ENCODE assay signal across 13 mouse cellular contexts in genomic region chr10:63128256-63128655, GRCm38 (mm10). TPM values are rescaled to one million over a fixed set of nuclear protein-coding genes. Genes with fewer than 3 reads are reported as not detected.
DNase-seq lines count a peak whose midpoint lies in the region; ATAC-seq and TF ChIP-seq lines count a peak whose summit lies in the region.
"Had no signal": no experiment of that assay in that cellular context is flagged by ENCODE, and none has a peak within 500 bp of the region (broad histone marks: within the 10 kb centered on the region; RNA-seq: fewer than 3 reads in every experiment).

No protein-coding gene starts in this region.

- DNase-seq in left cerebral cortex, adult 11 months (ENCODE audit: low spot score): peak; percentile 45
- no peak for DNase-seq in left cerebral cortex, postnatal 4 days
- peak; percentile 35 for DNase-seq in adrenal gland, postnatal 25 days
- peak; percentile 72 for DNase-seq in heart, embryonic 10.5 days (ENCODE audit: low spot score)
- no peak for DNase-seq in testis, postnatal 14 days (ENCODE audit: low spot score)
- no peak for DNase-seq in hindbrain, embryonic 11.5 days (ENCODE audit: low spot score)
- DNase-seq: cerebellum, adult 9-11 months; thymus, postnatal 14 days had no signal

- no peak overlapping the region for H3K9ac ChIP-seq in hindbrain, embryonic 11.5 days (ENCODE audit: low read depth, low read length)
- H3K9ac ChIP-seq: limb, embryonic 15.5 days; midbrain, embryonic 13.5 days had no signal

- intact Hi-C loops in left cerebral cortex, postnatal 4 days (cut with DNase I): no loop called here

- H3K27me3 ChIP-seq in heart, embryonic 10.5 days (ENCODE audit: insufficient read depth, poor library complexity, severe bottlenecking): no peaks in the 10 kb centered on the region
- no peaks in the 10 kb centered on the region for H3K27me3 ChIP-seq in myocyte (ENCODE audit: control insufficient read depth, insufficient read depth, insufficient read length)
- no peaks in the 10 kb centered on the region for H3K27me3 ChIP-seq in hindbrain, embryonic 11.5 days (ENCODE audit: control insufficient read depth, insufficient read depth, low read length)
- H3K27me3 ChIP-seq: limb, embryonic 15.5 days; midbrain, embryonic 13.5 days had no signal

- H3K36me3 ChIP-seq in heart, embryonic 10.5 days: no peaks in the 10 kb centered on the region
- no peaks in the 10 kb centered on the region for H3K36me3 ChIP-seq in myocyte (ENCODE audit: control insufficient read depth, insufficient read depth)
- no peaks in the 10 kb centered on the region for H3K36me3 ChIP-seq in hindbrain, embryonic 11.5 days (ENCODE audit: control insufficient read depth, insufficient read depth, low read length)
- H3K36me3 ChIP-seq: limb, embryonic 15.5 days; midbrain, embryonic 13.5 days had no signal

- H3ac ChIP-seq in myocyte (ENCODE audit: control insufficient read depth, insufficient read length): no peak overlapping the region

- ATAC-seq in hindbrain, embryonic 11.5 days (ENCODE audit: low FRiP score): no peak
- ATAC-seq: midbrain, embryonic 13.5 days had no signal

- peak overlapping the region; percentile 58 for H3K4me2 ChIP-seq in myocyte (ENCODE audit: low read depth)
- no peak overlapping the region for H3K4me2 ChIP-seq in hindbrain, embryonic 11.5 days (replicated peaks; ENCODE audit: low read depth, low read length)
- H3K4me2 ChIP-seq: limb, embryonic 15.5 days; midbrain, embryonic 13.5 days had no signal

- H3K9me3 ChIP-seq in heart, embryonic 10.5 days: no peaks in the 10 kb centered on the region
- H3K9me3 ChIP-seq in hindbrain, embryonic 11.5 days (ENCODE audit: control insufficient read depth, low read length): no peaks in the 10 kb centered on the region
- H3K9me3 ChIP-seq: limb, embryonic 15.5 days; midbrain, embryonic 13.5 days had no signal

- no peaks in the 10 kb centered on the region for H3K79me2 ChIP-seq in myocyte (ENCODE audit: control insufficient read depth, insufficient read depth)

- TF ChIP-seq POLR2A in myocyte (IDR thresholded peaks at IDR 0.05; ENCODE audit: insufficient read length, low read depth): no peak

- 57% methylated on average over 7 of the region's 7 CpGs for WGBS in heart, embryonic 10.5 days
- WGBS in hindbrain, embryonic 11.5 days: 74% methylated on average over 7 of the region's 7 CpGs

- no peak overlapping the region for H3K4me3 ChIP-seq in heart, embryonic 10.5 days
- no peak overlapping the region for H3K4me3 ChIP-seq in myocyte
- H3K4me3 ChIP-seq in hindbrain, embryonic 11.5 days (ENCODE audit: low read depth, low read length): no peak overlapping the region
- H3K4me3 ChIP-seq: limb, embryonic 15.5 days; midbrain, embryonic 13.5 days had no signal

- H3K4me1 ChIP-seq in heart, embryonic 10.5 days: no peaks in the 10 kb centered on the region
- no peaks in the 10 kb centered on the region for H3K4me1 ChIP-seq in hindbrain, embryonic 11.5 days (replicated peaks; ENCODE audit: control insufficient read depth, insufficient read depth, low read length)
- H3K4me1 ChIP-seq: limb, embryonic 15.5 days; midbrain, embryonic 13.5 days had no signal

- H3K27ac ChIP-seq in heart, embryonic 10.5 days: no peak overlapping the region
- no peak overlapping the region for H3K27ac ChIP-seq in hindbrain, embryonic 11.5 days (ENCODE audit: low read depth, low read length)
- H3K27ac ChIP-seq: kidney, postnatal 0 days; limb, embryonic 15.5 days; midbrain, embryonic 13.5 days had no signal

TF ChIP-seq in myocyte, 11 proteins besides CTCF, POLR2A, EP300 and RAD21:
- TF ChIP-seq CEBPB (IDR thresholded peaks at IDR 0.05; ENCODE audit: insufficient read depth, poor library complexity, severe bottlenecking): 0 out of 2 replicates have a peak, but pooled peaks have one; percentile 31
- TF ChIP-seq MYOG (IDR thresholded peaks at IDR 0.05; ENCODE audit: control insufficient read depth in 1 of 3, insufficient read depth in 1 of 3, insufficient read length in 2 of 3, low read depth in 2 of 3): peak; percentile 61 to 96 (median 86)
- TF ChIP-seq USF1 (IDR thresholded peaks at IDR 0.05; ENCODE audit: low read depth): no peak
- peak; percentile 76 for TF ChIP-seq TCF3 (IDR thresholded peaks at IDR 0.05; ENCODE audit: insufficient read length, low read depth)
- no peak for TF ChIP-seq REST (IDR thresholded peaks at IDR 0.05; ENCODE audit: insufficient read depth, insufficient read length)
- peak; percentile 32 to 96 (median 84) for TF ChIP-seq MYOD1 (IDR thresholded peaks at IDR 0.05; ENCODE audit: control insufficient read depth in 1 of 3, insufficient read length in 2 of 3, low read depth in 2 of 3)
- TF ChIP-seq MAX (IDR thresholded peaks at IDR 0.05; ENCODE audit: low read depth): no peak
- no peak for TF ChIP-seq SRF (IDR thresholded peaks at IDR 0.05; ENCODE audit: control insufficient read depth, insufficient read length, low read depth)
- no peak for TF ChIP-seq E2F4 (IDR thresholded peaks at IDR 0.05; ENCODE audit: insufficient read depth)
- peak; percentile 84 for TF ChIP-seq TCF12 (IDR thresholded peaks at IDR 0.05; ENCODE audit: insufficient read depth, poor library complexity, severe bottlenecking)
TF ChIP-seq in myocyte: peak in this region for 5.

RNA-seq across cellular contexts. Expression of gene Atoh7, which starts 28.8 kb away (rescaled TPM):
- total RNA-seq in left cerebral cortex, postnatal 4 days (2021): 1 to 10 TPM; 1.0 to 1.3 TPM
- not detected in 2 replicates for total RNA-seq in adrenal gland, postnatal 25 days (2021)
- polyA plus RNA-seq in heart, embryonic 10.5 days (2016; fragmentation: Nextera tagmentation; extraction: Ambion mirVana): not detected in 2 replicates
- not detected for polyA plus RNA-seq in myocyte (2012; fragmentation: generic; extraction: Trizol)
- 0.34 and 0.43 TPM in 2 replicates for polyA plus RNA-seq in hindbrain, embryonic 11.5 days (2014; fragmentation: Nextera tagmentation; extraction: Ambion mirVana)
- total RNA-seq: gastrocnemius, postnatal 36 days had no signal
- polyA plus RNA-seq: limb, embryonic 15.5 days had no signal

Comparison
In these comparisons a context has a peak if more than half of its experiments do, and no peak if none do; other contexts are left out.
1. DNase-seq: peak in left cerebral cortex, adult 11 months (single experiment), adrenal gland, postnatal 25 days (single experiment) and heart, embryonic 10.5 days (single experiment); none in left cerebral cortex, postnatal 4 days (single experiment), testis, postnatal 14 days (single experiment) and hindbrain, embryonic 11.5 days (single experiment).